Mouse (Mus musculus): ENCODE data around the gene Cela3a. TPM values are rescaled to one million over a fixed set of nuclear protein-coding genes. Genes with fewer than 3 reads are reported as not detected.

Gene Cela3a
- polyA plus RNA-seq, 1 experiment from 2014 or later, result not detected

GRCm38 (mm10) chr4:137366097-137366496 lies 43.5 kb downstream of the Cela3a start:
- no peak overlapping the region for H3K4me2 ChIP-seq
- 87% methylated on average over 4 of the region's 4 CpGs for WGBS
- no peak overlapping the region for H3K4me3 ChIP-seq
- no peaks in the 10 kb centered on the region for H3K27me3 ChIP-seq
- H3K27ac ChIP-seq (replicated peaks), result no peak overlapping the region
- peaks cover 10% of the 10 kb centered on the region for H3K4me1 ChIP-seq (replicated peaks)
- H3K9ac ChIP-seq, result no peak overlapping the region
- no peaks in the 10 kb centered on the region for H3K36me3 ChIP-seq
- ATAC-seq (ENCODE audit: low read depth), result no peak
- H3K9me3 ChIP-seq, result no peaks in the 10 kb centered on the region

- ATAC-seq (ENCODE audit: low read depth), result no peak
- H3K4me3 ChIP-seq, result no peak overlapping the region
- no peaks in the 10 kb centered on the region for H3K36me3 ChIP-seq
- no peak overlapping the region for H3K27ac ChIP-seq (replicated peaks)
- no peaks in the 10 kb centered on the region for H3K9me3 ChIP-seq
- 83% methylated on average over 19 of the region's 19 CpGs for WGBS
- H3K4me1 ChIP-seq (replicated peaks), result peaks cover 8% of the 10 kb centered on the region
- no peak overlapping the region for H3K4me2 ChIP-seq
- H3K9ac ChIP-seq, result no peak overlapping the region
- no peaks in the 10 kb centered on the region for H3K27me3 ChIP-seq
These were observed 44.1 kb downstream of the Cela3a start for GRCm38 (mm10) chr4:137365356-137366062.

- no peaks in the 10 kb centered on the region for H3K9me3 ChIP-seq
- no peak overlapping the region for H3K9ac ChIP-seq
- no peak overlapping the region for H3K4me2 ChIP-seq
- no peaks in the 10 kb centered on the region for H3K27me3 ChIP-seq
- ATAC-seq (ENCODE audit: low read depth), result no peak
- 88% methylated on average over 6 of the region's 6 CpGs for WGBS
- H3K36me3 ChIP-seq, result no peaks in the 10 kb centered on the region
- H3K27ac ChIP-seq (replicated peaks), result no peak overlapping the region
- no peak overlapping the region for H3K4me3 ChIP-seq
- peaks cover 2% of the 10 kb centered on the region; the same call in 1 of the 2 replicates for H3K4me1 ChIP-seq (replicated peaks)
These were observed 44.8 kb downstream of the Cela3a start for GRCm38 (mm10) chr4:137364826-137365225.

- Histone ChIP-seq H3K9ac (no peak overlapping the region), H3K4me2 (no peak overlapping the region), H3K9me3 (no peaks in the 10 kb centered on the region), H3K36me3 (no peaks in the 10 kb centered on the region), H3K4me1 (replicated peaks) (peaks cover 5% of the 10 kb centered on the region), H3K4me3 (no peak overlapping the region), H3K27me3 (no peaks in the 10 kb centered on the region), H3K27ac (replicated peaks) (no peak overlapping the region)
- WGBS, result 73% methylated on average over 3 of the region's 3 CpGs
- ATAC-seq (ENCODE audit: low read depth), result no peak
These were observed 48.6 kb downstream of the Cela3a start for GRCm38 (mm10) chr4:137360996-137361395.

GRCm38 (mm10) chr4:137358291-137359002 lies 51.1 kb downstream of the Cela3a start:
- ATAC-seq (ENCODE audit: low read depth), result no peak
- peak overlapping the region; percentile 20; the same call in 1 of the 2 replicates for H3K4me2 ChIP-seq
- 58% methylated on average over 14 of the region's 14 CpGs for WGBS
- H3K4me1 ChIP-seq (replicated peaks), result peaks cover 27% of the 10 kb centered on the region
- no peak overlapping the region; the same call in 1 of the 2 replicates for H3K9ac ChIP-seq
- no peaks in the 10 kb centered on the region for H3K9me3 ChIP-seq
- H3K27me3 ChIP-seq, result no peaks in the 10 kb centered on the region
- no peak overlapping the region for H3K27ac ChIP-seq (replicated peaks)
- H3K4me3 ChIP-seq, result no peak overlapping the region
- H3K36me3 ChIP-seq, result no peaks in the 10 kb centered on the region

- Histone ChIP-seq H3K4me2 (peak within 1 kb of the TSS; percentile 68), H3K27ac (replicated peaks) (peak within 1 kb of the TSS; percentile 99), H3K9ac (peak within 1 kb of the TSS; percentile 99), H3K4me1 (replicated peaks) (peaks cover 35% of the 10 kb centered on the region), H3K4me3 (peak within 1 kb of the TSS; percentile 97), H3K36me3 (no peaks in the 10 kb centered on the region), H3K9me3 (no peaks in the 10 kb centered on the region), H3K27me3 (no peaks in the 10 kb centered on the region)
- peak; percentile 97 for ATAC-seq (ENCODE audit: low read depth)
- under 1% methylated on average over 42 of the region's 44 CpGs for WGBS
These were observed 51.9 kb downstream of the Cela3a start, which contains the start of gene Cdc42 for GRCm38 (mm10) chr4:137357517-137358254. Gene Cdc42 (minus strand): TSS chr4:137357720.

GRCm38 (mm10) chr4:137356674-137357510 lies 52.7 kb downstream of the Cela3a start:
- Histone ChIP-seq H3K4me3 (peak overlapping the region; percentile 97), H3K4me2 (peak overlapping the region; percentile 68), H3K4me1 (replicated peaks) (peaks cover 42% of the 10 kb centered on the region), H3K27ac (replicated peaks) (peak overlapping the region; percentile 99), H3K9me3 (no peaks in the 10 kb centered on the region), H3K27me3 (no peaks in the 10 kb centered on the region), H3K36me3 (no peaks in the 10 kb centered on the region), H3K9ac (peak overlapping the region; percentile 99)
- peak; percentile 74 for ATAC-seq (ENCODE audit: low read depth)
- under 1% methylated on average over 36 of the region's 90 CpGs for WGBS

Other genes starting within 250 kb of the Cela3a start
- 4.1 and 4.9 TPM in 2 replicates for gene Wnt4, start 132.3 kb downstream of the Cela3a start, polyA plus RNA-seq (2015; fragmentation: Nextera tagmentation; extraction: Ambion mirVana)
- 869 and 879 TPM in 2 replicates for gene Cdc42, start 52.1 kb downstream of the Cela3a start, polyA plus RNA-seq (2015; fragmentation: Nextera tagmentation; extraction: Ambion mirVana)
- not detected in 2 replicates for gene Cela3b, start 20.7 kb upstream of the Cela3a start, polyA plus RNA-seq (2015; fragmentation: Nextera tagmentation; extraction: Ambion mirVana)
- not detected in 2 replicates for gene 1700013G24Rik, start 43.5 kb upstream of the Cela3a start, polyA plus RNA-seq (2015; fragmentation: Nextera tagmentation; extraction: Ambion mirVana)
- 8.6 and 9.6 TPM in 2 replicates for gene Hspg2, start 59.0 kb upstream of the Cela3a start, polyA plus RNA-seq (2015; fragmentation: Nextera tagmentation; extraction: Ambion mirVana)
- gene Ldlrad2, start 164.8 kb upstream of the Cela3a start, polyA plus RNA-seq (2015; fragmentation: Nextera tagmentation; extraction: Ambion mirVana), result not detected in 2 replicates
- 69.2 and 78.7 TPM in 2 replicates for gene Usp48, start 184.0 kb upstream of the Cela3a start, polyA plus RNA-seq (2015; fragmentation: Nextera tagmentation; extraction: Ambion mirVana)